ENCODE assay signal across 7 mouse cellular contexts in genomic region chr2:29858748-29859473, GRCm38 (mm10). TPM values are rescaled to one million over a fixed set of nuclear protein-coding genes. Genes with fewer than 3 reads are reported as not detected.
DNase-seq lines count a peak whose midpoint lies in the region; ATAC-seq and TF ChIP-seq lines count a peak whose summit lies in the region.

No protein-coding gene starts in this region.

- peaks cover 66% of the 10 kb centered on the region for H3K27me3 ChIP-seq in G1E (ENCODE audit: insufficient read depth, low read length)

- intact Hi-C loops in left cerebral cortex, adult 2 months (cut with DNase I) = loop anchor here (1.0 kb wide), 1 partner anchor 42 kb away; no protein-coding TSS in a partner anchor

- peak; percentile 83 for TF ChIP-seq CTCF in left cerebral cortex, adult 2 months (IDR thresholded peaks at IDR 0.05)
- TF ChIP-seq CTCF in G1E (IDR thresholded peaks at IDR 0.05; ENCODE audit: low read depth, low read length) = peak; percentile 62

- ATAC-seq in G1E (ENCODE audit: extremely low read depth, insufficient number of reproducible peaks, low FRiP score, poor library complexity, severe bottlenecking) = no peak

- H3K9me3 ChIP-seq in G1E (replicated peaks) = no peaks in the 10 kb centered on the region

- no peaks in the 10 kb centered on the region for H3K36me3 ChIP-seq in G1E (replicated peaks)

- H3K27ac ChIP-seq in left cerebral cortex, adult 2 months = peak overlapping the region; percentile 25; the same call in 1 of the 2 replicates

- H3K4me3 ChIP-seq in left cerebral cortex, adult 2 months = no peak overlapping the region
- H3K4me3 ChIP-seq in G1E (ENCODE audit: low read depth, low read length) = no peak overlapping the region

- H3K4me1 ChIP-seq in G1E (ENCODE audit: insufficient read depth, low read depth, low read length) = no peaks in the 10 kb centered on the region

- DNase-seq in left cerebral cortex, adult 2 months (ENCODE audit: extremely low spot score in 1 of 2, low spot score in 2 of 2) = no peak
- no peak for DNase-seq in left cerebral cortex, adult 11 months (ENCODE audit: low spot score)
- no peak for DNase-seq in G1E (ENCODE audit: low spot score)
- peak; percentile 34 to 44 for DNase-seq in adrenal gland, postnatal 36 days
- DNase-seq in kidney, adult 18-20 months = peak; percentile 56
- DNase-seq in lung, postnatal 14 days = peak; percentile 50
- DNase-seq in thymus, postnatal 14 days = peak; percentile 63

RNA-seq across cellular contexts. Expression of gene Cercam, which starts 10.1 kb away (rescaled TPM):
- total RNA-seq in left cerebral cortex, adult 2 months (2021) = 1 to 10 TPM; 5.9 to 8.6 TPM
- total RNA-seq in G1E (2014; fragmentation: Nextera tagmentation) = 22.2 and 23.6 TPM in 2 replicates
- total RNA-seq in G1E (2017) = 2.9 and 5.1 TPM in 2 replicates
- polyA plus RNA-seq in G1E (2012) = 17.6 and 21.1 TPM in 2 replicates
- 10 to 100 TPM; 11.6 to 15.8 TPM for total RNA-seq in adrenal gland, postnatal 36 days (2021)

RNA-seq across cellular contexts. Expression of gene Odf2, which starts 30.1 kb away (rescaled TPM):
- 100 to 1,000 TPM in 1 of 2 experiments, 10 to 100 TPM in 1; 97.9 to 101 TPM for total RNA-seq in left cerebral cortex, adult 2 months (2021)
- total RNA-seq in G1E (2014; fragmentation: Nextera tagmentation) = 72.5 and 158 TPM in 2 replicates
- 64.6 and 70.9 TPM in 2 replicates for total RNA-seq in G1E (2017)
- 16.0 and 24.1 TPM in 2 replicates for polyA plus RNA-seq in G1E (2012)
- total RNA-seq in adrenal gland, postnatal 36 days (2021) = 10 to 100 TPM; 35.4 to 36.0 TPM

RNA-seq across cellular contexts. Expression of gene Urm1, which starts 39.0 kb away (rescaled TPM):
- total RNA-seq in left cerebral cortex, adult 2 months (2021) = 10 to 100 TPM; 48.4 to 50.0 TPM
- 10.3 and 15.2 TPM in 2 replicates for total RNA-seq in G1E (2014; fragmentation: Nextera tagmentation)
- total RNA-seq in G1E (2017) = 19.9 and 23.8 TPM in 2 replicates
- polyA plus RNA-seq in G1E (2012) = 43.5 and 71.3 TPM in 2 replicates
- 10 to 100 TPM; 36.7 to 36.8 TPM for total RNA-seq in adrenal gland, postnatal 36 days (2021)

RNA-seq across cellular contexts. Expression of gene Slc27a4, which starts 56.5 kb away (rescaled TPM):
- total RNA-seq in left cerebral cortex, adult 2 months (2021) = 10 to 100 TPM; 74.7 to 80.7 TPM
- total RNA-seq in G1E (2014; fragmentation: Nextera tagmentation) = 4.2 and 9.0 TPM in 2 replicates
- 5.5 and 8.6 TPM in 2 replicates for total RNA-seq in G1E (2017)
- 5.7 and 6.7 TPM in 2 replicates for polyA plus RNA-seq in G1E (2012)
- total RNA-seq in adrenal gland, postnatal 36 days (2021) = 10 to 100 TPM; 30.4 to 39.2 TPM

Comparison
In these comparisons a context has a peak if more than half of its experiments do, and no peak if none do; other contexts are left out.
1. DNase-seq: peak in adrenal gland, postnatal 36 days (2 of 2), kidney, adult 18-20 months (single experiment), lung, postnatal 14 days (single experiment) and thymus, postnatal 14 days (single experiment); none in left cerebral cortex, adult 2 months (0 of 2), left cerebral cortex, adult 11 months (single experiment) and G1E (single experiment).